Mouse (Mus musculus) intestine, postnatal 0 days (tissue): ENCODE measurements around the gene Frmpd4. TPM values are rescaled to one million over a fixed set of nuclear protein-coding genes. Genes with fewer than 3 reads are reported as not detected.
A peak's percentile ranks its signal among the peaks of the same experiment; 100 is the strongest.

Source experiments
- ATAC-seq: fragments of 200-750 bp; cut with Nextera tagmentation; 2 replicates; pipeline ENCODE4 v1.8.0; 2017; ENCODE audit warnings: mild to moderate bottlenecking, moderate TSS enrichment, moderate library complexity
- H3K27ac ChIP-seq: fragments of 300-500 bp; sonication (generic); 2 replicates; pipeline ENCODE4 v1.5.1; 2014; ENCODE audit warnings: mild to moderate bottlenecking, low read depth, low read length, moderate library complexity
- H3K27me3 ChIP-seq: fragments of 300-500 bp; sonication (generic); replicated peaks from 2 replicates; pipeline ENCODE4 v1.6.1; 2014; ENCODE audit warnings: low read length, mixed read lengths; ENCODE audit not compliant: control insufficient read depth, insufficient read depth
- H3K36me3 ChIP-seq: fragments of 300-500 bp; sonication (generic); 2 replicates; pipeline ENCODE4 v1.6.1; 2014; ENCODE audit warnings: mild to moderate bottlenecking, moderate library complexity; ENCODE audit not compliant: control insufficient read depth, insufficient read depth
- H3K4me1 ChIP-seq: fragments of 300-500 bp; sonication (generic); replicated peaks from 2 replicates; pipeline ENCODE4 v1.6.1; 2014; ENCODE audit warnings: antibody characterized with exemption, low read length, mixed read lengths; ENCODE audit not compliant: control insufficient read depth, insufficient read depth
- H3K4me2 ChIP-seq: fragments of 300-500 bp; sonication (generic); replicated peaks from 2 replicates; pipeline ENCODE4 v1.6.1; 2014; ENCODE audit warnings: low read depth, mild to moderate bottlenecking, moderate library complexity
- H3K4me3 ChIP-seq: fragments of 300-500 bp; sonication (generic); 2 replicates; pipeline ENCODE4 v1.5.1; 2014; ENCODE audit warnings: low read depth, low read length
- H3K9ac ChIP-seq: fragments of 300-500 bp; sonication (generic); 2 replicates; pipeline ENCODE4 v1.6.1; 2014; ENCODE audit warnings: mild to moderate bottlenecking, low read depth, low read length
- H3K9me3 ChIP-seq: fragments of 300-500 bp; sonication (generic); 2 replicates; pipeline ENCODE4 v1.6.1; 2016; ENCODE audit warnings: mixed run types; ENCODE audit not compliant: control insufficient read depth
- CTCF ChIP-seq: sonication (generic); IDR thresholded peaks from 2 replicates; pipeline ENCODE4 v1.5.1; 2016; ENCODE audit warnings: low read depth, mild to moderate bottlenecking, control low read depth, antibody characterized with exemption, moderate library complexity
- WGBS: fragments of 180-500 bp; shearing (Covaris S2); extraction: QIAGEN DNeasy Blood & Tissue Kit; methylation state at CpG from one replicate; pipeline ENCODE4 v1.1.7; 2014; 5-methylcytosine and 5-hydroxymethylcytosine counted together
- polyA plus RNA-seq: library from polyadenylated mRNA; unstranded; fragments of >200 nt; fragmentation: Nextera tagmentation; extraction: Ambion mirVana; gene quantifications from 2 replicates; pipeline ENCODE4 v1.2.1, GENCODE M21; 2015

Gene Frmpd4
- polyA plus RNA-seq, 1 experiment from 2014 or later, result 0.09 TPM

DNA sequence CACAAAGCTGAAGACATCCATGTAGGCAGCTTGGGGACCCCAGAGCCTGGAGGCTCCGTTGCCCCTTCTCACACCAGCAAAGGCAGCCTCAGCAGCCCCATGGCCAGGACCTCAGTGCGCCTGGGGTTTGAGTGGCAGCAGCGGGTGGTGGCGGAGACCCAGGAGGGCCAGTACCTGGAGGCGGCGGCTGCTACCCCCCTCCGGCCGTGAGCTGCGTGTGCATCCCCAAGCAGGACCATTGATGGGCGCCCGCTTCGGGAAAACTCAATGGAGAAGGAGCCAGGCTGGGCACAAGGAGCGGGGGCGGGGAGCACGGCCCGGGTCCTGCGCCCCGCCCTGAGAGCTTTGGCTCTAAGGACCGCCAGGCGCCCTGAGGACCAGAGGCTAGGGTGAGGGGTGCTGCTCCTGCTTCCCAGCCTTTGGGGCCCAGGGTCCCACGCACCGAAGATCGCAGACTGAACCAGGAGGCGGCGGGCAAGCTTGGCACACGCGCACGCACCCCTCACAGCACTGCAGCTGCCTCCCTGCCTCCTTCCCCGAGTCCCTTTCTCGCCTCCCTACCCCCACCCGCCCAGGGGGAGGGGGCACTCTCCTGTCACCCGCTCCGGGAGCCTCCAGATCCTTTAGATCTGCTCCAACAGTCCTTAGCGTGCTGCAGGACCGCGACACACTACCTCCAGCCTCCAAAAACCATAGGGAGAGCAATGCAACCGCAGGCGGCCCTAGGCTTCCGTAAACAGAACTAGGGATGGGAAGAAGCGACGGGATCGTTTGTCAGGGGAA lies 454.0 kb downstream of the Frmpd4 start:
- Histone ChIP-seq H3K4me3 (peak overlapping the region; percentile 20), H3K27me3 (peaks cover 23% of the 10 kb centered on the region), H3K4me2 (peak overlapping the region; percentile 56), H3K27ac (no peak overlapping the region), H3K36me3 (no peaks in the 10 kb centered on the region), H3K4me1 (no peaks in the 10 kb centered on the region), H3K9ac (no peak overlapping the region), H3K9me3 (no peaks in the 10 kb centered on the region)
- TF ChIP-seq CTCF, result peak; percentile 11; the same call in 1 of the 2 replicates
- ATAC-seq, result no peak
- WGBS, result 13% methylated on average over 37 of the region's 42 CpGs

DNA sequence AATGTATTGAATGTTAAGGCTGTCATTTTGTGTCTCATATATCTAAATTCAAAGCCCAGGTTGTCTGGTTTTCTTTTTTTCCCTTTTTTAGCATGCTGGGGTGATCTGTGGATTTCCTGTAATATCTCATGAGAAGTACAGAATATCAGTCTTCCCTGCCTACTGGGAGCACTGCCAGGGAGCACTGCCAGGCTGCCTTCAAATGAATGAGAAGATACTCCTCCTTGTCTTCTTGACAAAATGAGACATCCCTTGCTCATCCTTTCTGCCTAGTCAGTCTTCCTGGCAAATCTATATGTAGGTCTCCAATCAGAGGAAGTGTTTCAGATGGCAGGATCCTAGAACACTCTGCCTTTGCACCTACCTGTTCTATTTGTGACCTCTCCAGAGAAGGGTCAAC lies 535.4 kb downstream of the Frmpd4 start:
- no peaks in the 10 kb centered on the region for H3K27me3 ChIP-seq
- no peaks in the 10 kb centered on the region for H3K36me3 ChIP-seq
- H3K27ac ChIP-seq, result no peak overlapping the region
- H3K4me1 ChIP-seq, result no peaks in the 10 kb centered on the region
- no peak overlapping the region for H3K4me3 ChIP-seq
- no peaks in the 10 kb centered on the region for H3K9me3 ChIP-seq
- no peak overlapping the region for H3K4me2 ChIP-seq
- TF ChIP-seq CTCF, result no peak
- no peak for ATAC-seq
- H3K9ac ChIP-seq, result no peak overlapping the region

DNA sequence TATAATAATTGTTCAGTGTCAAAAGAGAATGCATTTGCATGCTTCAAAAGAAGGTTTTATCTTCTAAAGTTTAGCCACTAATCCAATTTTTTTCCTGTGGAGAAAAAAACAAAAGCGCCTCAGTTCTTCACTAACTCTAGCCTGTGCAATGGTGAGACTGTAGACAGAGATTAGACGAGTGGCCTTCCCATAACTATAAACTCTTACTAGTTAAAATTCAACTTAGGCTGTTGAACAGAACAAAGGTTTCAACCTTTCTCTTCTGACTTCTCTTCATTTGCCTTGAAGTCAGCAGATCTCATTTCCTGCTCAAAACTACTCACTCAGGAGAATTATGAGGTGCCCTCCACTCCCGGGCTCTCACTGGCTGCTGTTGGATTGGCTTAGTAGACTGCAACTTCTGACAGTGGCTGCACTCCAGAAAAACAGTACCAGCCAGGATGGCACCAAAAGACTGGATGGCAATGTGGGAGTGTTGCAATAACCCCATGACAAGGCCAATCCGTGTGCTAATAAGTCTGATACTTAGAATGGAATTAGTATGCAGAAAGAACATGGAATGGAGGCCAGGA lies 556.4 kb downstream of the Frmpd4 start:
- ATAC-seq, result peak; percentile 82
- H3K4me3 ChIP-seq, result no peak overlapping the region
- 50% methylated on average over 4 of the region's 4 CpGs for WGBS
- H3K4me1 ChIP-seq, result no peaks in the 10 kb centered on the region
- H3K9ac ChIP-seq, result no peak overlapping the region
- H3K36me3 ChIP-seq, result no peaks in the 10 kb centered on the region
- H3K4me2 ChIP-seq, result no peak overlapping the region
- H3K27ac ChIP-seq, result no peak overlapping the region
- no peaks in the 10 kb centered on the region for H3K9me3 ChIP-seq
- TF ChIP-seq CTCF, result no peak
- H3K27me3 ChIP-seq, result no peaks in the 10 kb centered on the region

DNA sequence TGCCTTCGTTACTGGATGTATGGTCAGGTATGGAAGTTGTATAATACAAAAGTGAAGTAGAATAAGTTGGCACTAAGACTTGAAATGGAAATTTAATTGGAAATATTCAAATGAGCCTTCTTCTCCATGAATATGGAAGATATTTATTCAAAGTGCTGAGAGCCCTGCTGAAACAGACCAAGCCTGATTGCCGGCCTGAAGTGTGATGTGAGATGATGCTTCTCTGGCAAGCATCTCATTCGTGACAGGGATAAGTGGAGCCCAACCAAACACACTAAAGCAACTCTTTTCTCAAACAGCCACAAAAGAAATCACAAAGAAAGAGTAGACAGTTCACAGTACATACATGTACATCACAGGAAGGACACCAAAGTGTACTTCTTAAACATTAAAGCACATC lies 559.2 kb downstream of the Frmpd4 start:
- TF ChIP-seq CTCF, result no peak
- ATAC-seq, result no peak
- Histone ChIP-seq H3K4me1 (no peaks in the 10 kb centered on the region), H3K27ac (no peak overlapping the region), H3K27me3 (no peaks in the 10 kb centered on the region), H3K4me2 (no peak overlapping the region), H3K9ac (no peak overlapping the region), H3K4me3 (no peak overlapping the region), H3K9me3 (no peaks in the 10 kb centered on the region), H3K36me3 (no peaks in the 10 kb centered on the region)
- 75% methylated on average over 3 of the region's 3 CpGs for WGBS

DNA sequence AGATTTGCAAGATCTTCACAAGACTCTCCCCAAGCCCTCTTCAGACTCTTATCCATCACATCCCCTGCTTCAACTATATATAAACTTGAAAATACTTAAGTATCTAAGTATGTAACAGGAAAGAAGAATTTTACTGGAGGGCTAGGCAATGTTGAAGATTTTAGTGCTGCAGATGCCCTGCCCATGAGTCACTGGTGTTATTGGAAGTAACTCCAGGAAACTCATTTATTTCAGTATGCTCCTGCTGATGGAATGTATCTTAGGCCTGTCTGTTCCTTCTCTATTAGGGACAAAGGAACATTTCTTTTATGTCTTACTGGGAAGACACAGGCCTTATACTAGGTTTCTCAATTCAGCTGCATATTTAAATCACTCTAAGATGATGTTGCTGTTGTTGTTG lies 592.2 kb downstream of the Frmpd4 start:
- no peak for TF ChIP-seq CTCF
- Histone ChIP-seq H3K36me3 (no peaks in the 10 kb centered on the region), H3K27me3 (no peaks in the 10 kb centered on the region), H3K4me3 (no peak overlapping the region), H3K9ac (no peak overlapping the region), H3K9me3 (no peaks in the 10 kb centered on the region), H3K4me1 (no peaks in the 10 kb centered on the region), H3K4me2 (no peak overlapping the region), H3K27ac (no peak overlapping the region)
- no peak for ATAC-seq

DNA sequence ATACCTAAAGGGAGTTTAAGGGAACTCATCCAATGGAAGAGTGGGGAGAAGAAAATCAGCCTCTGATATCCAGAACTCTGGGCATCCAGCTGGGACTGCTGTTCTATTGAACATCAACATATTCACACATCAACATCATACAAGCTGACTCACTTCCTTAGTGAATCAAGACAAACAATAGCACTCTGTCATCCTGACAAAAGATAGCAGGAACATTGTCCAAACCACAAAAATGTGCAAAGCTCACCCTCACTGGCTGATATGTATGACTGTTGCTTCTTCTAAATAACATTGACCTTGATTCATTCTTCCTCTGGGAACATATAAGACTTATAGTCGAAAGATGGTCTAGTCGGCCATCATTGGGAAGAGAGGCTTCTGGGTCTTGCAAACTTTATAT lies 625.8 kb downstream of the Frmpd4 start:
- ATAC-seq, result no peak
- no peak overlapping the region for H3K4me3 ChIP-seq
- H3K4me1 ChIP-seq, result no peaks in the 10 kb centered on the region
- no peak overlapping the region for H3K9ac ChIP-seq
- no peak for TF ChIP-seq CTCF
- no peaks in the 10 kb centered on the region for H3K36me3 ChIP-seq
- H3K4me2 ChIP-seq, result no peak overlapping the region
- H3K27ac ChIP-seq, result no peak overlapping the region
- no peaks in the 10 kb centered on the region; the same call in 1 of the 2 replicates for H3K27me3 ChIP-seq
- H3K9me3 ChIP-seq, result no peaks in the 10 kb centered on the region
- 87% methylated on average over 2 of the region's 2 CpGs for WGBS

DNA sequence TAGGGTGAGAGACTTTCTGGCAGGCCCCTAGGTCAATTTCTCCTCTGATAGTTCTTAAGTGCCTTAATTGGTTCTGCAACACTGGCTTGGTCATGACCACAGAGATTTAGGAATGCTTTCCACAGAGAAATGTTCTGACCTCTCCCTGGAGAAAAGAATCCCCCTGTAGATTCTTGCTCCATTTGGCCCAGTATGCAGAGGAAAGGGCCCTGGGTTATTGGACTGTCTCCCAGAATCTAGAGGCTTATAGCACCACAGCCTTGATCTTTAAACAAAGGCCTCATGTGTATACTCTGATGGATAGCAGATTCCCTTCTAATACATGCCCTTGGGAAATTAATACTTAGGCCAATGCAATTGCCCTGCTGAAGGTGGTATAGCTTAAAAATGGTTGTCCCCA lies 667.5 kb downstream of the Frmpd4 start:
- H3K4me2 ChIP-seq, result no peak overlapping the region
- H3K4me3 ChIP-seq, result no peak overlapping the region
- no peak overlapping the region for H3K27ac ChIP-seq
- ATAC-seq, result no peak
- H3K36me3 ChIP-seq, result no peaks in the 10 kb centered on the region
- H3K4me1 ChIP-seq, result no peaks in the 10 kb centered on the region
- no peaks in the 10 kb centered on the region for H3K9me3 ChIP-seq
- H3K9ac ChIP-seq, result no peak overlapping the region
- TF ChIP-seq CTCF, result no peak
- H3K27me3 ChIP-seq, result no peaks in the 10 kb centered on the region
